Mouse (Mus musculus) ovary, adult 18-20 months (tissue): ENCODE data around the gene Ppa2.

ENCODE experiments used
- DNase-seq: peaks from one replicate; pipeline ENCODE4 v3.0.0; 2022; ENCODE audit warnings: low spot score, mixed read lengths

The Ppa2 gene

GRCm38 (mm10) chr3:133309954-133310808 lies at the start of gene Ppa2:
Gene Ppa2, plus strand, starts transcription at chr3:133310110.
- peak; percentile 82 for DNase-seq

- DNase-seq: peak; percentile 15
These were observed 38.0 kb upstream of the Ppa2 start for GRCm38 (mm10) chr3:133271887-133272286.

- DNase-seq: no peak
These were observed 25.3 kb upstream of the Ppa2 start for GRCm38 (mm10) chr3:133284587-133284986.

- no peak for DNase-seq
These were observed 21.1 kb upstream of the Ppa2 start for GRCm38 (mm10) chr3:133288795-133289194.

- no peak for DNase-seq
These were observed 5.6 kb upstream of the Ppa2 start for GRCm38 (mm10) chr3:133304328-133304727.

GRCm38 (mm10) chr3:133308361-133308760 lies 1.5 kb upstream of the Ppa2 start:
- DNase-seq: no peak

GRCm38 (mm10) chr3:133309359-133309758 lies 551 bp upstream of the Ppa2 start:
- DNase-seq: no peak

- DNase-seq: no peak
These were observed 884 bp downstream of the Ppa2 start for GRCm38 (mm10) chr3:133310809-133311179.

- DNase-seq: no peak
These were observed 2.4 kb downstream of the Ppa2 start for GRCm38 (mm10) chr3:133312331-133312730.

GRCm38 (mm10) chr3:133312850-133313249 lies 2.9 kb downstream of the Ppa2 start:
- no peak for DNase-seq

GRCm38 (mm10) chr3:133313491-133314199 lies 3.7 kb downstream of the Ppa2 start:
- no peak for DNase-seq

GRCm38 (mm10) chr3:133314475-133314874 lies 4.6 kb downstream of the Ppa2 start:
- peak; percentile 23 for DNase-seq

- no peak for DNase-seq
These were observed 5.1 kb downstream of the Ppa2 start for GRCm38 (mm10) chr3:133315011-133315410.

GRCm38 (mm10) chr3:133315647-133316046 lies 5.7 kb downstream of the Ppa2 start:
- DNase-seq: no peak

GRCm38 (mm10) chr3:133317845-133318244 lies 7.9 kb downstream of the Ppa2 start:
- DNase-seq: no peak

- DNase-seq: no peak
These were observed 8.7 kb downstream of the Ppa2 start for GRCm38 (mm10) chr3:133318596-133318995.

- no peak for DNase-seq
These were observed 9.9 kb downstream of the Ppa2 start for GRCm38 (mm10) chr3:133319795-133320194.

GRCm38 (mm10) chr3:133320313-133320712 lies 10.4 kb downstream of the Ppa2 start:
- no peak for DNase-seq

- DNase-seq: no peak
These were observed 12.0 kb downstream of the Ppa2 start for GRCm38 (mm10) chr3:133321928-133322327.

GRCm38 (mm10) chr3:133322552-133322951 lies 12.6 kb downstream of the Ppa2 start:
- no peak for DNase-seq

GRCm38 (mm10) chr3:133325135-133325534 lies 15.2 kb downstream of the Ppa2 start:
- no peak for DNase-seq

GRCm38 (mm10) chr3:133328551-133328950 lies 18.6 kb downstream of the Ppa2 start:
- no peak for DNase-seq

GRCm38 (mm10) chr3:133329406-133329805 lies 19.5 kb downstream of the Ppa2 start:
- no peak for DNase-seq
